Mouse (Mus musculus) cerebellum, adult 11 months (tissue): Measurements from ENCODE around the gene Pogz.
"Not testable (repeated sequence)": the region's sequence is repeated elsewhere in the genome, so short reads cannot be mapped to it uniquely, and the experiment has no call there.

Experiments used
- DNase-seq: peaks from one replicate; pipeline ENCODE4 v3.0.0; 2022

Gene Pogz

DNA sequence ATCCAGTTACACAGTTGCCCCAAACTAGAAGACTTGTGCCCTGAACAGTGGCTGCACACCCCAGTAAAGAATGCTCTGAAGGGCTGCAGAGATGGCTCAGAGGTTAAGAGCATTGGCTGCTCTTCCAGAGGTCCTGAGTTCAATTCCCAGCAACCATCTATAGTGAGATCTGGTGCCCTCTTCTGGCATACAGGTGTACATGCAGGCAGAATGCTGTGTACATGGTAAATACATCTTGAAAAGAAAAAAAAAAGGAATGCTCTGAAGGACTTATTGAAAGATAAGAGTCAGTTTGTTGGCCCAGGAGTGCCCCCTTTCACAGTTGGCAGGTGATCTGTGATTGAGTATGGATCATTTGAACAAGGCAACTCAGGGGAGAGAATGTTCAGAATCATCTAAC, 4.0 kb upstream of the Pogz start:
- no peak for DNase-seq

DNA sequence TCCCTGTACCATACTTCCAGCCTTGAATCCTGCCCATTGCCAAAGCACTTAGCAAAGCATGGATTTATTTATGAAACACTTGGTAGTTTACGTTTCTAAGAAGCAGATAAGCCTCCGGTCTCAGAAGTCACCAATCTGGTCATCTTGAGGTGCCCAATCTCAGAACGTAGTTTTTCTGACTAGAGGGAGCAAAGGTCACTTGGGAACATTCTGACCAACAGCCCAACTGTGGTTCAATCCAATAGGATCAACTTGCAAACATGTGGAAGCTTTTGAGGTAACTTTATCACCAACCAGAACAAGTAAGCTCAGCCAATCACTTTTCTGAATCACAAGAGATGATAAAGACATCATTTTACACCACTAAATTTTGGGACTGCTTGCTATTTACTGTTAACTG, 2.0 kb upstream of the Pogz start:
- DNase-seq: no peak

DNA sequence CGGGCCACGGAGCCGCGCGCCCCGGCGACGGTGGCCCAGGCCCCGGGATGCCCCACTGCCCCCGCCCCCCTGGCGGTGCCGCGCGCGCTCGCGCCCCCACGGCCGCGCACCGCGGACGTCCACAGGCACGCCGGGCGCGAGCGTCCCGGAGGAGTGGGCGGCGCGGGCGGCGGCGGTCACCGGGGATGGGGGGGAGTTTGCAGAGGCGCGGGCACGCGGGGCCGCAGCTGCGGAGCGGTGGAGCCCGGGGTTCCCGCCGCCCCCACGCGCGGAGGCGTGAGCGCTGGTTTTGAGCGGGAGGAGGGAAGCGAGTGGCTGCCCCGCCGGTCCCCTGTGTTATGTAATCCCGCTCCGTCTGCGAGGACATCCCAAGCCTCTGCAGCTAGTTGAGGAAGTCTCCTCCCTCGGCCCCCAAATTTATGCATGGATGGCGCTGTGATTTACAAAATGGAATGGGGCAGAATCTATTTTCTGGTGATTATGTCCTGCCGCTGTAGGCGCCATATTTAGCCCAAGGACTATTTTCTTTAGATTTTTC, 661 bp downstream of the Pogz start:
- DNase-seq: peak; percentile 88

DNA sequence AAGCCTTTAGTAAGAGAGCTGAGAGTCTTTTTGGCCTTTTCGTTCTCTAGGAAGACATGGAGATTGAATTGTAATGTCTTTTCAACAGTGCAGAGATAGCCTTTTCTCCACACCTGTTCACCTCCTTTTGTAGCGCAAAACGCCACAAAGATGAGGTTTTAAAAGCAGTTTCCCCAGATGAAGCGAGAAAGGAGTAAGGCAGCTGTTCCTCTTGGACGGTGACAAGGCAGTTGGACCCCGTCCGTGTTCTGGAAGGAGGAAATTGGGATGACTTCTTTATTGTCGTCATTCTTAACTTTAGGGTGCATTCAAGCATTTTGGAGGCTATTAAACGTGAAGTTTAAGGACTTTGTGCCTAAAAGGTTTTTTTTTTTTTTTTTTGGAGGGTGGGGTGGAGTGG, 1.3 kb downstream of the Pogz start:
- peak; percentile 23 for DNase-seq

DNA sequence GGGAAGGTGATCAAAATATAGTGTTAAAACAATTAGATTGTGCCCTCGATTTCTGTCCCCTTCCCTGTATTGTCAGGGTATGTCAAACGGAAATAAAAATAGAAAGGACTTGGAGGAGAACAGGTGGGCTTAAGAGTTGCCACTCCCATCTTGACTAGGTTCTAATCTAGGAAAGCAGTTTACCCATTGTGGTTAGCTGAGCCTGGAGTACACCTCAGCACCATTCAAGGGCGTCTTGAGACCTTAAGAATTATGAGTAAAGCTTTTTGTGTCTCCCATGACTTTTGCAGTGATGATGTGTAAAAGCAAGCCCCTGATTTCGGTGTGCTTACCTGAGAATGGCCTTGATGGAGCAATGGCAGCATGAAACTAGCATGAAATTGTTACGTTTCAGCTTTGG, 1.7 kb downstream of the Pogz start:
- no peak for DNase-seq

DNA sequence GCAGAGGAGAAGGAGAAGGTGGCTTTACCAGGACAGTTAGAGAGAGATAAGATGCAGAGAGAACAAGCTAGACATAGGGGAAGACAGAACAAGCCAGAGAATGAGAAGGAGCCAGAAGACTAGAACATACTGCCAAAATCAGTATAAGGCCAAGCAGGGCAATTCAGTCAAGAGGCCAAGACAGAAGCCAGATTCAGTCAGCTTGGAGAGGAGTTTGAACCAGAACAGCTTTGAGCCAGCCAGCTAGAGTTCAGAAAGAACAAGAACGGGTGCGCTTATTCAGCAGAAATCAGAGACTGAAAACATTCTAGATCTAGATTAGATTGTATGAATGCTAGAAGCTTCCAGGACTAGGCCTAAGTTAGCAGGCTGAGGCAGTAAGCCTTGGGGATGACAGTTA, 10.0 kb downstream of the Pogz start:
- no peak for DNase-seq

DNA sequence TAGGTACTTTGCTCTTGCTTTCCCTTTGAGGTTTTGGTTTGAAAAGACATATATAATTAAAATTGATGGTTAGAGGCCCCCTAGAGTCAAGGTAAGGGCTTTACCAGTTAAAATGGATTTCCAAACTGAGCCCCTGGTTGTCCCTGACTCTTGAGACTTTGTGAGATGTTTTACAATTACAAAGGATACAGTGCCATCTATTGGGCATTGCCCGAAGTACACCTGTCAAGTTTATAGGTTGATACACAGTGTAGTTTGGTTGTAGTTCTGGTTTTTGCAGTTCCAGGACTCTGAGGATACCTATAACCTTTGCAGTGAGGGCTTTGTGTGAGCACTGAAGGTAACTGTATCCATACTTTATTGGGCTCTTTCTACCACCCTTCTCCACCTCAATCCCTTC, 12.0 kb downstream of the Pogz start:
- DNase-seq: peak; percentile 42

DNA sequence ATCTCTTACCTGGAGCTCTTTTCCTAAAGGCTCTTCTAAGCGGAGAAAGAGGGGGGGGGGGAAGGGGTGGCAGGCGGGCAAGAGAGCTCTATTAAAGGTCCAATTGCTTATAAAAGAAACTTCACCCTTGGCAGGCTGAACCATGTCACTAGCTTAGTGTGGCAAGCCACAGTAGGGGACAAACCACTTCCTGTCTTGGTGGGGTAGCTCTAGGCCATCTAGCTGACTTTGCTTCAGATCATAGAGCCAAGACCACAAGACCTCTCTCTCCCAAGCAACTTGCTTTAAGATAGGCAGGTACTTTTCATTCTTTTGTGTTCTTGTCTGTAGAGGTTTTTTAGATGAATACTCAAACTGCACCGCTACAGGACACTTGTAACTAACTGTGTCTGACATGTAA, 14.4 kb downstream of the Pogz start:
- no peak for DNase-seq

DNA sequence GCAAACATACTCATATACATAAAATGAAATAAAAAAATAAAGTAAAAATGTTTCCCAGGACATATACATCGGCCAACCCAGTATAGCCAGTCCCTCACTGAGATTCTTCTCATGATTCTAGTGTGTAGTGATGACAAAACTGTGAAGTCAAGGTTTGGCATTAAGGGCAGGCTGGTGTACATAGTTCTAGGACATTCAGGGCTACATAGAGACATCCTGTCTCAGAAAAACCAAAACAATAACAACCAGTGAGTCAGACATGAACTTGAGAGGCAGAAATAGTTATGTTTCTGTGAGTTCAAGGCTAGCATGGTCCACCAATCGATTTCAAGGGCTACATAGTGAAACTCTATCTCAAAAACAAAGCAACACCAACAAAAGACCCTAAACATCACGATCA, 14.8 kb downstream of the Pogz start:
- no peak for DNase-seq

DNA sequence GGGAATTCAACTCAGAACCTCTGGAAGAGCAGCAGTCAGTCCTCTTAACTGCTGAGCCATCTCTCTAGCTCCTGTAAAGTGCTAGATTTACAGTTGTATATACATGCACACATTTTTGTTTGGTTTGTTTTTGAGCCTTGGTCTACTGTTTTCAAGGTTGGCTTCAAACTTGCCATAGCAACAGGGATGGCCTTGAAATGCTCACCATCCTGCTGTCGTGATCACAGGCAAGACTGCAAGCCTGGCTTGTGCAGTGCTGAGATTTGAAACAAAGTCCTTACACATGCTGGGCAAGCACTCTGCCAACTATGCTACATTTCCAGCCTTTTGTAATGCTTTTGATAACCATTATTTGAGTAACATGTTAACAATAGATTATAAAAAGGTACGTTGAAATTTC, 22.1 kb downstream of the Pogz start:
- DNase-seq: no peak

DNA sequence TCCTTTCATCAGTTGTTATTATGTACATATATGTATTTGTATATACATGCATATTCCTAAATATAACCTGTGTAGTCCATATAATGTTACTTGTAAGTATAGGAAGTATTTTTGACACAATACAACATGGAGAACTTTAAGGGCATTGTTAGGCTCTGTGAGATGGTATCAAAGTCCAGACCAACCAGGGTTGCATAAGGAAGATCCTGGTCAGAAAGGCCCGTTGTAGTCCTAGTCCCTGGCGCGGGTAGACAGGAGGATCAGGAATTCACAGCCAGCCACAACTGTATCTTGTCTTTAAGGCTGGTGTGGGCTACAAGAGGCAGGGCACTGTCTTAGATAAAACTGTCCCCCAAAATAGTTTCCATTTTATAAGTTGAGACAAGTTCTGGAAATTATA, 31.6 kb downstream of the Pogz start:
- DNase-seq: no peak

DNA sequence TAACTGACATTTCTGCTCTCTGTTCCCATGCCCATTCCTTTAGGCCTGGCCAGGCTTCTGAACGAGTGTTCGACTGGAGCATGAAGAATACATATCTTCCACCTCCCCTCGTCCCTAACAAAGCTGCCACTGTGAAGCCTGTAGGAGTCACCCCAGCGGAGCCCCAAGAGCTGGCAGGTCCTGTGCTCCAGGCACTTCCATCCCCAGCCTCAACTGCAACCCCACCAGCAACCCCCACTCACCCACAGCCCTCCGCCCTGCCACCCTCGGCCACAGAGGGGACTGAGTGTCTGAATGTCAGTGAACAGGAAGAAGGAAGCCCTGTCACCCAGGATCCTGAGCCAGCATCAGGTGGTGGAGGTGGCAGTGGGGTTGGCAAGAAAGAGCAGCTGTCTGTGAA, 41.3 kb downstream of the Pogz start:
- DNase-seq: no peak

DNA sequence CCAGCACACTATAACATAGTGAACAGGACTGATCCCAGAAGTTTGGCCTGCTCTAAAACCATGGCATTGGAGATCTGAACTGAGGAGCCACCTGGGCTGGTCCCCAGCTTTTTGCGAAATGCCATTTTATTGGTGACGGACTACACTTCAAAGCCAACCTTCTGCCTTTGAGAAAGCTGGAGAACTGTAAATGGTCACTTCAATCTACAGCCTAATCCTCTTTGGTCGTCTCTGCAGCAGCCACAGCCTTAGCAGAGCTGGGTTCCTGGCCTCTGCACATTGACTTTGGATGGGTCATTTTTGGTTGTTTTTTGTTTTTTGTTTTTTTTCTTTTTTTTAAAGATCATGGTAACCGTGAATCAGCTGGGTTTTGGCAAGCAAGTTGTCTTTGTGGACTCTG, 44.5 kb downstream of the Pogz start:
- no peak for DNase-seq

DNA sequence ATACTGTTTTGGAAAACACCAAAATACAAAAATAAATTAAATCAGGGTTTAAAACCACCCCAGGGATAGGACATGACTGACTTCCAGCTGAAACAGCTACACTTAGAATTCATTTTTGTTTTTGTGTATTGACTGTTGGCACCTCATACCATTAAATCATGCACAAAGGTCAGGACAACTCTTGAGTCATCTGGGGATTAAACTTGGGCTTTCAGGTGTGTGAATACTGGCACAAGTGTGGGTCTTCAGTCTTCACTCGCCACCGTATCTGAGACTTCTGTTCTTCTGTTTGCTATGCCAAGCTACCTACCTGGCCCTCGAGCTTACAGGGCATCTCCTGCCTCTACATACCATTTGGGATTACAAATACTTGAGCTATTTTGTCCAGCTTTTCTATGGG, 45.2 kb downstream of the Pogz start:
- no peak for DNase-seq

DNA sequence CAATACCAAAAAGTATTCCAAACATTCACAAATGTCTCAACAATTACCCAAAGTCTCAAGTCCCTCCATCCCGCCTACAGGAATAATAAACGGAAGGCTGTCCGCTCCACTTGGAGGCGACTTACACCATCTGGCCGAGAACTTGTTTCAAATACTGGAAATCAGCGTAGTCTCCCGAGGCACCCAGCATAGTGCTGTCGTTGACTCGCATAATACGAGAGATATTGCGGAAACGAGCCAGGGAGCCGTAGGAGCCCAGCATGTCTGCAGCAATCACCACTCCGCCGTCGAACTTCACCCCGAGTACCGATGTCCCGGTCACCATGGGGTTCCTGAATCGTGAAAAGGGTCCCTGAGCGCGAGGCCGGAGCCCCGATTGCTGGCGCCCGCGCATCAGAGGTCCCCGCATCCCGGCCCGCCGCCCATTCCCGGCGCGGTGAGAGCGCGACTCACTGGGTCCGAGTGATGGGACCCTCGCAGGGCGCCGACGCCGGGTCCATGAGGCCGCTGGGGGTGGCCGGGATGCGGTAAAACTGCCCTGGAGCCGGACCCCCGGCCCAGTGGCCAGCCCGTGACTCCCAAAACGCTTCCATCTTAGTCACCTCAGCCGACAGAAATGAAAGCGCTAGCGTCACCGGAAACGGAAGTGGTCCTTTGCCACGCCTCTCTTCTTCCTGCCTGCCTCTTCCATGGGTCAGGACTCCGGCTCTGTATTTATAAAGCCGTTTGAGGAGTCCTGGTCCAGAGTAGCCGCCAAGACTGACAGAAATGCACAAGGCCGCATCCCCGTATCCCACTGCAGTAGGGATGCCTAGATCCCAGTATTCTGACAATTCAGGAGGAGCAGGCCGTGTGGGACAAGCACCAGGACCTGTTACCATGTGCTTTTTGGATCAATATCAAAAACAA, 49.2 kb downstream of the Pogz start, which contains the start of gene Psmb4:
Psmb4 (minus strand) TSS at position 646 of the 909 bp plus-strand sequence.
- DNase-seq: peak; percentile 77

DNA sequence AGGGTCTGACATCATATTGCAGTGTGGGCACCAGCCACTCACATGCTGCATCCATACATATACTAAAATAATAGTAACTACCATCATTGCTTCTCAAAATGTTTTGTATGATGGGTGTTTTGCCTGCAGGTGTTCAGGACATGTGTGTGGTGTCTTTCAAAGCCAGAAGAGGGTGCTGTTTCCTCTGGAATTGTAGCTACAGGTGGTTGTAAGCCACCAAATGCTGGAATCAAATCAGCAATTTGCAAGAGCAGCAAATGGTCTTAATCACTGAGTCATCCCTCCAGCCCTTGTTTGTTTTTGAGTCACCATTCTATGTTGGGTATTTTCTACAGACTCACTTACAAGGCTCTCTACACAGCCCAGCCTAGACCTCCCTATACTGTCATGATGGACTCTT, 51.2 kb downstream of the Pogz start:
- no peak for DNase-seq

DNA sequence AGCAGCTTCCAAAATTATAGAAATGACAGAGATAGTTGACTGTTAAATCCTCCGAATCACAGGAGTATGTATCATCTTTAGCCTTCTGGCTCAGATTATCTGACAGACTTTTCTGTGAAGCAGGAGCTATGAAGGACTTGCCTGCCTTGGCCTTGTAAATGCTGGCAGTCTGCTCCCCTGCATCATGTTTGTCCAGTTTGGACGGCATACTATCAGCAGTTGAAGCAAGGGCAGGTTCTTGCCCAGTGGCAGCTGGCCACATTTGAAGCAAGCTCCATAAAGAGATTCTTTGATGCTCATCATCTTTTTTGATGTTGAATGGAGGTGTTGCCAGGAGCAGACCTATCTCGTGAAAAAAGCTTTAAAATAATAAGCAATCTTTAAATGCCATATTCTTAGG, 56.7 kb downstream of the Pogz start:
- DNase-seq: no peak

DNA sequence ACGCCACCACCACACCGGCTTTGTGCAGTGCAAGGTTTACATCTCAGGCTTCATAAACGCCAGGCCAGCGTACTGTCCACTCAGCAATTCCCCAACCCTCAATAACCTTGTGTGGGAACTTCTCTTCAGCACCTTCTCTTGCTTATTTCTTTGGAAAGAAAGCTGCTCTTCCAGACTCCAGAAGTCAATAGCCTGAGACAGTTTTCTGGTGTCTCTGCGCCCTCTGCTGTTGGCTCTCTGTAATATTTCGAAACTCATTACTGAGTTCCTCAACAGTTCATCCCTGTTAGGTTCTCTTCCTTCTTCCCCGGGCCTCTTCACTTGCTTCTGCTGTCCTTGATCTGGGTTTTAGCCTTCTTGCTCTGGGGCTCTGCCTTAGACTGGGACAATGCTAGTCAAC, 65.4 kb downstream of the Pogz start:
- peak; percentile 37 for DNase-seq

DNA sequence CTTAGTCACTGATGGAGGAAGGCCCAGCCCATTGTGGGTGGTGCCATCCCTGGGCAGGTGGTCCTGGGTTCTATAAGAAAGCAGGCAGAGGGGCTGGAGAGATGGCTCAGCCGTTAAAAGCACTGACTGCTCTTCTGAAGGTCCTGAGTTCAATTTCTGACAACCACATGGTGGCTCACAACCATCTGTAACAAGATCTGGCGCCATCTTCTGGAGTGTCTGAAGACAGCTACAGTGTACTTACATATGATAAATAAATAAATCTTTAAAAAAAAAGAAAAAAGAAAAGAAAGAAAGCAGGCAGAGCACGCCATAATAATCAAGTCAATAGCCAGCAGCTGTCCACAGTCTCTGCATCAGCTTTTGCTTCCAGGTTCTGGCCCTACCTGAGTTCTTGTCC, 67.4 kb downstream of the Pogz start:
- DNase-seq: not testable (repeated sequence)

DNA sequence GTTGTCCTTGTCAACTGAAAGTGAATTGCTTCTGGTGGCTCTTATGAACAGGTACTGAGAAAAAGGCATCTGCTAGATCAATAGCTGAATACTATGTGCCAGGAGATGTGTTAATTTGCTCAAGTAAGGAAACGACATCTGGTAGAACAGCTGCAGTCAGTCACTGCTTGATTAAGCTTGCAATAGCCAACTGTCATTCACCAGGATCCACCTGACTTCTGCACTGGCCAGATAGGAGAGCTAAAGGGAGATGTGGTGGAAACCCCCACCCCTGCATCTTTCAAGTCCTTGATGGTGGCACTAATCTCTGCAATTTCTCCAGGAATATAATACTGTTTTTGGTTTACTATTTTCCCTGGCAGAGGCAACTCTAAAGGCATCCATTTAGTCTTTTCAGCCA, 69.1 kb downstream of the Pogz start:
- DNase-seq: no peak

DNA sequence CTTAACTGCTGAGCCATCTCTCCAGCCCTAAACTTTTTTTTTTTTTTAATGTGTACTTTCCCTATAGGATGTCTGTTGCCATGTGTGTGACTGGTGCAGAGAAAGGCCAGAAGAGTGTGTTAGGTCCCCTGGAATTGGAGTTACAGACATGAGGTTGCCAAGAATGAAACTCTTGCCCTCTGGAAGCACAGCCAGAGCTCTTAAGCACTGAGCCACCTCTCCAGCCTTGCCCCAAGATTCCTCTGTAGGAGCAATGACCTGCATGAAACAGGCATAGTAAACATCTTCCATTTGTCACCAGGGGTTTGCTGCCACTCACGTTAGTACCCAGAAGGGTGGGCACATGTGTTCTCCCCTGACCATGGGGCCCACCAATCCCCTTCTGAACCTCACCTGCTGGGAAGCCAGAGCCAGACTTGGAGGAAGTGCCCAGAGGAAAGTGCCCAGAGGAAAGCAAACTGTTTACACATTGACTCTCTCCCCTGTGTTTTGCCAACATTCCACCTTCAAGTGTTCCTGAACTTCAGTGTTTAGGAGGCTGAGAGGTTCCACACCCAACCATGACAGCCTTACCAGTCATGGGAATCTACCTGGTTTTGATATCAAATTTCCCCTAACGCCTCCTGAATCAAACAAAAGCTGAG, 73.8 kb downstream of the Pogz start:
- no peak for DNase-seq

DNA sequence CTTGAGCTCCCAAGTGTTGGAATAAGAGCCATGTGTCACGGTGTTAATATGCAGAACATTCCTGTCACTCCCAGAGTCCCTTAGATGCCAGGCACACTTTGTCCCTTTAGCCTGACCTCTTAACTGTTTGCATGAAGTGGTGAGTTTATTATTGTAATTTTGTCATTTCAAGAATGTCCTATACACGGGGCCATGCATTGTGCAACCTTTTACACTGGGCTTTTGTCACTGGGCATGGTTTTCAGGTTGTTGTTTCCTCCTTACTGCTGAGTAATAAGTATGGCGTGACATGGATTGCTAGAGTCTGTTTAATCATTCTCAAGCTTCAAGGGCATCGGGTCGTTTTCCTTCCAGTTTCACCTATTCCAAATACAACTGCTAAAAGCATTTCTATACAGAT, 76.4 kb downstream of the Pogz start:
- DNase-seq: no peak

DNA sequence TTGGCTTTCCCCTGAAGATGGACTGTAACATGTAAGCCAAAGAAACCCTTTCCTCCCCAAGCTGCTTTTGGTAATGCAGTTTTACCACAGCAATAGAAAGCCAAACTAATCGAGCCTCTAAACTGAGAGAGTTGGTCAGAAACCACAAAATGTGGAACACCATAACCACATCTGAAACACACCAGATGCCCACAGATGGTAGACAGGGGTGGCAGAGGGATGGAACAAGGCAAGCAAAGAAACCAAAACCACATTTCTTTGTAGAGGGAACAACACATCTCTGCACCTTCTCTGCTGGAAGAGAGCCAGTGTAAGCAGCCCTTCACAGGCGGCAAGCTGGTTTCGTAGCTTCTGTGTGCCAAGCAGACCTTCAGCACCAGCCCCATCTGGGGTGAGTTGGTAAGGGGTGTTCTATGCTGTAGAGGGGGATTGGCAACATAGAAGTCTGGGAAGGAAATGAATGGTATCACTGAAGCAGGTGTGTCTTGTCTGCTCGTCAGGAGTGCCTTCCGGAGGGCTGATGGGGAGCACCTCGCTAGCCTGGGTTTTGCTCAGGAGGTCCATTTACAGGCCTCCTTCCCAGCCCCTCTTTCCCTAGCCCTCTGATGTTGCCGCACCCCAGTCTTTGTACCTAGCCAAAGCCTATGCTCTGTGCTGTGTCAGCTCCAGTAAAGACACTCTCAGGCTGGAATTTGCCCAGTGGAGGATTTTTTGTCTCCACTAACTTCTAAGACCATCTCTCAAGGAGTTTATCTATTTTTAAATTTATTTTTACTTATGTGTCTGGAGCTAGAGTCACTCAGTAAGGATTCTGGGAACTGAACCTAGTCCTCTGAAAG, 78.8 kb downstream of the Pogz start:
- DNase-seq: no peak
